Mouse (Mus musculus): ENCODE data around the gene Inpp5f. TPM values are rescaled to one million over a fixed set of nuclear protein-coding genes. Genes with fewer than 3 reads are reported as not detected.

Inpp5f gene
- polyA plus RNA-seq, 1 experiment from 2014 or later, result 554 TPM

Other genes with a start within 250 kb of the Inpp5f start
- 52.9 and 56.8 TPM in 2 replicates for gene Rgs10, start 192.6 kb upstream of the Inpp5f start, polyA plus RNA-seq (2014; fragmentation: Nextera tagmentation; extraction: Ambion mirVana)
- 41.0 and 41.7 TPM in 2 replicates for gene Tial1, start 149.6 kb upstream of the Inpp5f start, polyA plus RNA-seq (2014; fragmentation: Nextera tagmentation; extraction: Ambion mirVana)
- gene Bag3, start 87.7 kb upstream of the Inpp5f start, polyA plus RNA-seq (2014; fragmentation: Nextera tagmentation; extraction: Ambion mirVana), result 1.3 and 3.5 TPM in 2 replicates
- 51.6 and 51.9 TPM in 2 replicates for gene Mcmbp, start 129.2 kb downstream of the Inpp5f start, polyA plus RNA-seq (2014; fragmentation: Nextera tagmentation; extraction: Ambion mirVana)
- 37.0 and 42.5 TPM in 2 replicates for gene Sec23ip, start 133.6 kb downstream of the Inpp5f start, polyA plus RNA-seq (2014; fragmentation: Nextera tagmentation; extraction: Ambion mirVana)